Mouse (Mus musculus) hindbrain, embryonic 11.5 days (tissue): ENCODE results near the gene 2210016F16Rik. TPM values are rescaled to one million over a fixed set of nuclear protein-coding genes. Genes with fewer than 3 reads are reported as not detected.
"Not testable (repeated sequence)": the region's sequence is repeated elsewhere in the genome, so short reads cannot be mapped to it uniquely, and the experiment has no call there.

Experiments used
- ATAC-seq: fragments of 200-750 bp; cut with Nextera tagmentation; 2 replicates; pipeline ENCODE4 v1.8.0; 2017; ENCODE audit warnings: mild to moderate bottlenecking, moderate TSS enrichment, moderate library complexity; ENCODE audit not compliant: low FRiP score
- DNase-seq: peaks from one replicate; pipeline ENCODE4 v3.0.0-alpha.2; 2015; ENCODE audit warnings: low spot score
- H3K27ac ChIP-seq: fragments of 300-500 bp; sonication (generic); 2 replicates; pipeline ENCODE4 v1.5.1; 2014; ENCODE audit warnings: mild to moderate bottlenecking, low read depth, low read length
- H3K27me3 ChIP-seq: fragments of 300-500 bp; sonication (generic); 2 replicates; pipeline ENCODE4 v1.6.1; 2014; ENCODE audit warnings: mild to moderate bottlenecking, low read length, moderate library complexity, mixed read lengths; ENCODE audit not compliant: control insufficient read depth, insufficient read depth
- H3K36me3 ChIP-seq: fragments of 300-500 bp; sonication (generic); 2 replicates; pipeline ENCODE4 v1.6.1; 2014; ENCODE audit warnings: mild to moderate bottlenecking, low read length, moderate library complexity, mixed read lengths; ENCODE audit not compliant: control insufficient read depth, insufficient read depth
- H3K4me1 ChIP-seq: fragments of 300-500 bp; sonication (generic); replicated peaks from 2 replicates; pipeline ENCODE4 v1.6.1; 2014; ENCODE audit warnings: low read length, mixed read lengths; ENCODE audit not compliant: control insufficient read depth, insufficient read depth
- H3K4me2 ChIP-seq: fragments of 300-500 bp; sonication (generic); replicated peaks from 2 replicates; pipeline ENCODE4 v1.6.1; 2014; ENCODE audit warnings: mild to moderate bottlenecking, low read depth, low read length
- H3K4me3 ChIP-seq: fragments of 300-500 bp; sonication (generic); 2 replicates; pipeline ENCODE4 v1.5.1; 2014; ENCODE audit warnings: low read depth, low read length
- H3K9ac ChIP-seq: fragments of 300-500 bp; sonication (generic); 2 replicates; pipeline ENCODE4 v1.6.1; 2014; ENCODE audit warnings: low read depth, low read length
- H3K9me3 ChIP-seq: fragments of 300-500 bp; sonication (generic); 2 replicates; pipeline ENCODE4 v1.6.1; 2016; ENCODE audit warnings: low read length; ENCODE audit not compliant: control insufficient read depth
- WGBS: fragments of 180-500 bp; shearing (Covaris S2); extraction: QIAGEN DNeasy Blood & Tissue Kit; methylation state at CpG from one replicate; pipeline ENCODE4 v1.1.7; 2014; 5-methylcytosine and 5-hydroxymethylcytosine counted together
- polyA plus RNA-seq: library from polyadenylated mRNA; unstranded; fragments of >200 nt; fragmentation: Nextera tagmentation; extraction: Ambion mirVana; gene quantifications from 2 replicates; pipeline ENCODE4 v1.2.1, GENCODE M21; 2014

The 2210016F16Rik gene
- polyA plus RNA-seq, 1 experiment from 2014 or later: 31.6 TPM

DNA sequence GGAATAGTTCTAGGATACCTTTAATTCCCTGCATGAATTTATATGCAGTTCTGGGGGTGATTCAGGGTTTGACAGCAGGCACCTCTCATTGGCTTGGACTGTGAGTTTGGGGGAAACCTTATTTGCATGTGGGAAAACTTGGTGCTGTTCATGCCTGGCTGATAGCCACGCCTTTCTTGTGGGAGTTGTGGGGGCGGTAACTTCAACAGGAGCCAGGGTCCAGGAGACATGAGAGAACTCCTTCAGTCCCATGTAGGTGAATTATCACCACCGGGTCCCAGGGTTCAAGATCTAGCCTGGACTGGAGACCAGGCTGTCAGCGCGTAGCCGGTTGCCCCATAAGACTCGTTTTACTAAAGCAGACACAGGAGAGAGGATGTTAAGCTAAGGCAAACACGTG is 19.8 kb downstream of the 2210016F16Rik start:
- not testable (repeated sequence) for H3K27ac ChIP-seq, H3K9me3 ChIP-seq, DNase-seq, H3K36me3 ChIP-seq, ATAC-seq, H3K4me3 ChIP-seq, H3K4me1 ChIP-seq, H3K27me3 ChIP-seq, H3K9ac ChIP-seq, H3K4me2 ChIP-seq
- 82% methylated on average over 8 of the region's 8 CpGs for WGBS

GRCm38 (mm10) chr13:58364353-58365175 is 20.5 kb downstream of the 2210016F16Rik start:
- no peaks in the 10 kb centered on the region for H3K27me3 ChIP-seq
- no peak overlapping the region for H3K27ac ChIP-seq
- WGBS: 82% methylated on average over 8 of the region's 8 CpGs
- H3K9ac ChIP-seq: no peak overlapping the region
- ATAC-seq: no peak
- H3K4me3 ChIP-seq: no peak overlapping the region
- no peak overlapping the region for H3K4me2 ChIP-seq
- no peak for DNase-seq
- no peaks in the 10 kb centered on the region for H3K9me3 ChIP-seq
- H3K36me3 ChIP-seq: no peaks in the 10 kb centered on the region
- H3K4me1 ChIP-seq: no peaks in the 10 kb centered on the region

DNA sequence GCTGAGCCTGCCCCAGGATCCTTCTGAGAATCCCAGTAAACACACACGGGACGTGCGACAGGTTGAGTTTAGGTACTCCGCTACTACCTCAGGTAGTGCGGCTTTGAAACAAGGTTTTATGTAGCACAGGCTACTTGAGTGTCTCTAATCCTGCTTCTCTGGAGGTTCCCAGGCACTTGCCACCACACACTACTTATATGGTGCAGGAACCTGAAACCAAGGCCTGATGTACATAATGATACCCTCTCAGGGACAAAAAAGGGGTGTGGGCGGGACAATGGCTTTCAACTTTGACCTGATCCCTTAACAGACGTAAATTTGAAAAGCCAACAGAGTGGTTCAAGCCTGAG is 25.7 kb downstream of the 2210016F16Rik start:
- H3K9me3 ChIP-seq: no peaks in the 10 kb centered on the region
- no peak for DNase-seq
- H3K4me3 ChIP-seq: peak overlapping the region; percentile 69
- H3K27ac ChIP-seq: no peak overlapping the region
- 6% methylated on average over 7 of the region's 7 CpGs for WGBS
- H3K4me2 ChIP-seq: peak overlapping the region; percentile 98
- no peaks in the 10 kb centered on the region for H3K27me3 ChIP-seq
- H3K4me1 ChIP-seq: no peaks in the 10 kb centered on the region
- ATAC-seq: peak; percentile 64; the same call in 1 of the 2 replicates
- no peaks in the 10 kb centered on the region for H3K36me3 ChIP-seq
- no peak overlapping the region for H3K9ac ChIP-seq

GRCm38 (mm10) chr13:58358629-58359303 is 26.3 kb downstream of the 2210016F16Rik start, which contains the start of gene Kif27:
Gene Kif27, minus strand, starts transcription at chr13:58359122.
- Histone ChIP-seq H3K4me1 (no peaks in the 10 kb centered on the region), H3K9me3 (no peaks in the 10 kb centered on the region), H3K36me3 (no peaks in the 10 kb centered on the region), H3K4me2 (peak within 1 kb of the TSS; percentile 98), H3K9ac (peak within 1 kb of the TSS; percentile 65), H3K4me3 (peak within 1 kb of the TSS; percentile 69), H3K27me3 (no peaks in the 10 kb centered on the region), H3K27ac (no peak within 1 kb of the TSS)
- WGBS: under 1% methylated on average over 61 of the region's 85 CpGs
- ATAC-seq: peak; percentile 96
- DNase-seq: peak; percentile 87

- H3K9ac ChIP-seq: no peak overlapping the region
- ATAC-seq (no peak), DNase-seq (no peak)
- H3K4me3 ChIP-seq: no peak overlapping the region
- H3K27ac ChIP-seq: no peak overlapping the region
- no peaks in the 10 kb centered on the region for H3K27me3 ChIP-seq
- no peaks in the 10 kb centered on the region for H3K9me3 ChIP-seq
- H3K36me3 ChIP-seq: no peaks in the 10 kb centered on the region
- H3K4me1 ChIP-seq: no peaks in the 10 kb centered on the region
- H3K4me2 ChIP-seq: no peak overlapping the region
Observed at GRCm38 (mm10) chr13:58352996-58353395, 32.0 kb downstream of the 2210016F16Rik start.

DNA sequence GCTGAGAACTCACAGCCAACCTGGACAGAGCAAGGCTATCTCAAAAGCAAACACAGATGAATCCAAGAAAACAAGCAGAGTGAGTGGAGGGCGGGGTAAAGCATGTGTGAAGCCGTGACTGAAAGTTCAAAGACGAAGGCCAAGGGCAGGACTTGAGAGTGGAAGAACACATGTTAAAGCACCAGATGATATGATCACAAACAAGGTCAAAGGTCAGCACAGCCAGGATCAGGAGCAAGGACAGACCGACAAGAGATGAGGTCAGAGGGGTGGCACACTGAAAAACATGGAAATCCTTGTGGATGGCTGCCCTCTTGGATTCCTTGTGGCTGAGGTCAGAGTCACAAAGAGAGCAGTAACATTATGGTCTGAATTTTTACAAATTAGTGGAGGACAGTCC is 34.4 kb downstream of the 2210016F16Rik start:
- ATAC-seq (no peak), DNase-seq (no peak)
- WGBS: 63% methylated on average over 4 of the region's 4 CpGs
- Histone ChIP-seq H3K27ac (no peak overlapping the region), H3K9ac (no peak overlapping the region), H3K4me1 (no peaks in the 10 kb centered on the region), H3K4me3 (no peak overlapping the region), H3K36me3 (no peaks in the 10 kb centered on the region), H3K9me3 (no peaks in the 10 kb centered on the region), H3K4me2 (no peak overlapping the region), H3K27me3 (no peaks in the 10 kb centered on the region)

DNA sequence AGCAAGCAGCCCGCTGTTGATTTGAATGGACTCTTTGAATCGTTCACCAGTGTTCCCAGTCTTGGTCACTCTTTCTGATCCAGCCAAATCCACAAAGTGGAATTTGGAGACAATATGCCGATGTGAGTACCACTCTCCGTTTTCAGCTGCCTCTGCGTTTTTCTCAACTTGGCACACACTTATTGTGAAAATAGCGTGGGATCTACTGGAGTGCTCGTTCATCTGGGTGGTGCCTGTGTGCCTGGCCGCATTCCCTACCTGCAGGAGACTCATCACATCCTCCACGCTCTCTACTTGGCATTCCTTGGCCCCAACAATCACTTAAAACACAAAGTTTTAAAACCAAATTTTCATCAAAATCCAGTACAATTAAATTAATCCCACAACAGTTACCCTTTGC is 40.5 kb downstream of the 2210016F16Rik start:
- WGBS: 87% methylated on average over 9 of the region's 9 CpGs

DNA sequence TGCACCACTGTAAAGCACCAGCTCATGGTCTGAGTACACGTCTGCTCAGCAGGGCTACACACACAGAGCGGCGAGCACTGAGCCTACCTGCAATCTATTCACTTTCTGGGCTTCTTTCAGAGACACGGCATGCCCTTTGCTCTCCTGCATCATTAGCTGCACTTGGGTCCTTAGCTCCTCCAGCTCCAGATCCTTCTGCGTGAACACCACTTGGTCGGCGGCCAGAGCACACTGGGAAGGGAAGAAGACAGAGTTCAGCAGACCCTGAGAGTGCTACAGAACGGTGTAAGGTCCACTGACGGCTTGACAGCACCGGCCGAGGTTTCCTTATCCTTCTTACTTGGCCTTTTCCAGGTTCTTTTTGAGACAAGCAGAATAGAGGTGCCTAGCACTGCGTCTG is 47.6 kb downstream of the 2210016F16Rik start:
- Histone ChIP-seq H3K27me3 (no peaks in the 10 kb centered on the region), H3K36me3 (no peaks in the 10 kb centered on the region), H3K4me3 (no peak overlapping the region), H3K27ac (no peak overlapping the region), H3K4me2 (no peak overlapping the region), H3K9ac (no peak overlapping the region), H3K9me3 (no peaks in the 10 kb centered on the region), H3K4me1 (no peaks in the 10 kb centered on the region)
- 82% methylated on average over 12 of the region's 12 CpGs for WGBS
- no peak for DNase-seq
- ATAC-seq: no peak

More for the DNA sequence above, 40.5 kb downstream of the 2210016F16Rik start:
- Histone ChIP-seq H3K4me3 (no peak overlapping the region), H3K9me3 (no peaks in the 10 kb centered on the region), H3K27me3 (no peaks in the 10 kb centered on the region), H3K4me2 (no peak overlapping the region), H3K9ac (no peak overlapping the region), H3K27ac (no peak overlapping the region), H3K4me1 (no peaks in the 10 kb centered on the region), H3K36me3 (no peaks in the 10 kb centered on the region)
- ATAC-seq: no peak
- DNase-seq: no peak

GRCm38 (mm10) chr13:58334116-58334515 is 50.9 kb downstream of the 2210016F16Rik start:
- Histone ChIP-seq H3K27ac (no peak overlapping the region), H3K4me2 (no peak overlapping the region), H3K4me1 (no peaks in the 10 kb centered on the region), H3K4me3 (no peak overlapping the region), H3K9ac (no peak overlapping the region), H3K9me3 (no peaks in the 10 kb centered on the region), H3K36me3 (no peaks in the 10 kb centered on the region), H3K27me3 (no peaks in the 10 kb centered on the region)
- ATAC-seq (no peak), DNase-seq (no peak)
- 95% methylated on average over 5 of the region's 5 CpGs for WGBS
